Mouse (Mus musculus) lung, postnatal 0 days (tissue): ENCODE results near the gene Prkrip1. TPM values are rescaled to one million over a fixed set of nuclear protein-coding genes. Genes with fewer than 3 reads are reported as not detected.
A peak's percentile ranks its signal among the peaks of the same experiment; 100 is the strongest.

ENCODE experiments used
- ATAC-seq: fragments of 200-750 bp; cut with Nextera tagmentation; 2 replicates; pipeline ENCODE4 v1.8.0; 2017; ENCODE audit warnings: moderate library complexity
- DNase-seq: peaks from one replicate; pipeline ENCODE4 v3.0.0-alpha.2; 2016; ENCODE audit warnings: low spot score
- H3K27ac ChIP-seq: fragments of 300-500 bp; sonication (generic); 2 replicates; pipeline ENCODE4 v1.5.1; 2014; ENCODE audit warnings: antibody characterized with exemption, mild to moderate bottlenecking, low read length, mixed read lengths
- H3K27me3 ChIP-seq: fragments of 300-500 bp; sonication (generic); replicated peaks from 2 replicates; pipeline ENCODE4 v1.6.1; 2014; ENCODE audit warnings: low read length, mixed read lengths; ENCODE audit not compliant: insufficient read depth
- H3K36me3 ChIP-seq: fragments of 300-500 bp; sonication (generic); 2 replicates; pipeline ENCODE4 v1.6.1; 2014; ENCODE audit warnings: low read length, mixed read lengths; ENCODE audit not compliant: insufficient read depth
- H3K4me1 ChIP-seq: fragments of 300-500 bp; sonication (generic); 2 replicates; pipeline ENCODE4 v1.6.1; 2014; ENCODE audit warnings: antibody characterized with exemption, low read depth, low read length, mixed read lengths; ENCODE audit not compliant: insufficient read depth
- H3K4me2 ChIP-seq: fragments of 300-500 bp; sonication (generic); replicated peaks from 2 replicates; pipeline ENCODE4 v1.6.1; 2014; ENCODE audit warnings: low read depth, mild to moderate bottlenecking, low read length, moderate library complexity, mixed read lengths
- H3K4me3 ChIP-seq: fragments of 300-500 bp; sonication (generic); 2 replicates; pipeline ENCODE4 v1.5.1; 2014; ENCODE audit warnings: low read depth, low read length
- H3K9ac ChIP-seq: fragments of 300-500 bp; sonication (generic); replicated peaks from 2 replicates; pipeline ENCODE4 v1.6.1; 2014; ENCODE audit warnings: low read depth, mild to moderate bottlenecking
- H3K9me3 ChIP-seq: fragments of 300-500 bp; sonication (generic); 2 replicates; pipeline ENCODE4 v1.6.1; 2016; ENCODE audit warnings: low read length, mixed read lengths
- CTCF ChIP-seq: IDR thresholded peaks from 2 replicates; pipeline ENCODE4 v1.5.1; 2016; ENCODE audit warnings: antibody characterized with exemption, mild to moderate bottlenecking
- EP300 ChIP-seq: IDR thresholded peaks from 2 replicates; pipeline ENCODE4 v1.6.1; 2016; ENCODE audit warnings: antibody characterized with exemption, mild to moderate bottlenecking, control low read depth
- WGBS: fragments of 180-500 bp; shearing (Covaris S2); extraction: QIAGEN DNeasy Blood & Tissue Kit; methylation state at CpG from one replicate; pipeline ENCODE4 v1.1.7; 2014; 5-methylcytosine and 5-hydroxymethylcytosine counted together
- polyA plus RNA-seq: library from polyadenylated mRNA; unstranded; fragments of >200 nt; fragmentation: Nextera tagmentation; extraction: Ambion mirVana; gene quantifications from 2 replicates; pipeline ENCODE4 v1.2.1, GENCODE M21; 2015

The Prkrip1 gene
- polyA plus RNA-seq, 1 experiment from 2014 or later, result 37.7 TPM

GRCm38 (mm10) chr5:136243851-136244761 lies 45.3 kb upstream of the Prkrip1 start:
- H3K4me2 ChIP-seq, result peak overlapping the region; percentile 94
- peak overlapping the region; percentile 65 for H3K4me3 ChIP-seq
- peak overlapping the region; percentile 29 for H3K9ac ChIP-seq
- H3K27me3 ChIP-seq, result no peaks in the 10 kb centered on the region
- DNase-seq, result no peak
- H3K27ac ChIP-seq, result no peak overlapping the region
- H3K4me1 ChIP-seq, result peaks cover 7% of the 10 kb centered on the region
- no peak for TF ChIP-seq CTCF
- no peak for TF ChIP-seq EP300
- WGBS, result 2% methylated on average over 52 of the region's 67 CpGs
- H3K9me3 ChIP-seq, result no peaks in the 10 kb centered on the region
- H3K36me3 ChIP-seq, result no peaks in the 10 kb centered on the region
- ATAC-seq, result peak; percentile 59

DNA sequence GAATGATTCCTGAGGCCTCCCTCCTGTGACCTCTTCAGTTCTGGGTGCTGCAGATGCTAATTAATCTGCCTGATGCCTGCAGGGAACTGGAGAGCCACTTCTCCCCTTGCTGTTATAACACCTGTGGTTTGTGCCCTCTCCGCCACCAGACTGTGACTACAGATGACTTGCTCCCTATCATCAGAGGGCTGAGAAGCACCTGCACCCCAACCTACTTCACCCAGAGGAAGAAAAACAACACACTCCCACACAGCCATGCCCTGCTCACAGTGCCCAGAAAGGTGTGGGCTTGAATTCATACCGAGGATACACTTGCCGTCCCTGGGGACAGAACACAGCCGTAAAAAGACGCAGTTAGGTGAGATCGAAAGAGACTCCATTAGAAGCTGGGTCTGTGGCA lies 42.4 kb upstream of the Prkrip1 start:
- no peak for DNase-seq
- Histone ChIP-seq H3K4me3 (no peak overlapping the region), H3K4me2 (no peak overlapping the region), H3K27ac (no peak overlapping the region), H3K27me3 (no peaks in the 10 kb centered on the region), H3K9me3 (no peaks in the 10 kb centered on the region), H3K9ac (no peak overlapping the region), H3K36me3 (no peaks in the 10 kb centered on the region), H3K4me1 (peaks cover 7% of the 10 kb centered on the region)
- TF ChIP-seq CTCF (no peak), EP300 (no peak)
- 88% methylated on average over 6 of the region's 6 CpGs for WGBS
- ATAC-seq, result no peak

GRCm38 (mm10) chr5:136240381-136240780 lies 41.6 kb upstream of the Prkrip1 start:
- no peak overlapping the region for H3K4me3 ChIP-seq
- no peaks in the 10 kb centered on the region for H3K27me3 ChIP-seq
- H3K4me1 ChIP-seq, result peaks cover 7% of the 10 kb centered on the region
- ATAC-seq (no peak), DNase-seq (no peak)
- TF ChIP-seq EP300, result no peak
- TF ChIP-seq CTCF, result no peak
- no peaks in the 10 kb centered on the region for H3K9me3 ChIP-seq
- H3K9ac ChIP-seq, result no peak overlapping the region
- H3K36me3 ChIP-seq, result no peaks in the 10 kb centered on the region
- 57% methylated on average over 1 of the region's 1 CpGs for WGBS
- no peak overlapping the region for H3K4me2 ChIP-seq
- no peak overlapping the region for H3K27ac ChIP-seq

GRCm38 (mm10) chr5:136237607-136238006 lies 38.8 kb upstream of the Prkrip1 start:
- peak overlapping the region; percentile 23 for H3K4me3 ChIP-seq
- no peaks in the 10 kb centered on the region for H3K9me3 ChIP-seq
- ATAC-seq (no peak; the same call in 1 of the 2 replicates), DNase-seq (no peak)
- H3K4me2 ChIP-seq, result peak overlapping the region; percentile 49
- 5% methylated on average over 19 of the region's 19 CpGs for WGBS
- TF ChIP-seq CTCF, result no peak
- TF ChIP-seq EP300, result no peak
- H3K27ac ChIP-seq, result no peak overlapping the region
- H3K4me1 ChIP-seq, result no peaks in the 10 kb centered on the region; the same call in 1 of the 2 replicates
- H3K27me3 ChIP-seq, result no peaks in the 10 kb centered on the region
- no peaks in the 10 kb centered on the region for H3K36me3 ChIP-seq
- no peak overlapping the region for H3K9ac ChIP-seq

GRCm38 (mm10) chr5:136236611-136237010 lies 37.8 kb upstream of the Prkrip1 start:
- Histone ChIP-seq H3K4me1 (no peaks in the 10 kb centered on the region; the same call in 1 of the 2 replicates), H3K4me2 (no peak overlapping the region), H3K9me3 (no peaks in the 10 kb centered on the region), H3K27me3 (no peaks in the 10 kb centered on the region), H3K36me3 (no peaks in the 10 kb centered on the region), H3K4me3 (no peak overlapping the region), H3K27ac (no peak overlapping the region), H3K9ac (no peak overlapping the region)
- DNase-seq, result no peak
- 53% methylated on average over 5 of the region's 5 CpGs for whole genome bisulfite sequencing
- ATAC-seq, result no peak
- TF ChIP-seq CTCF, result no peak
- no peak for TF ChIP-seq EP300

DNA sequence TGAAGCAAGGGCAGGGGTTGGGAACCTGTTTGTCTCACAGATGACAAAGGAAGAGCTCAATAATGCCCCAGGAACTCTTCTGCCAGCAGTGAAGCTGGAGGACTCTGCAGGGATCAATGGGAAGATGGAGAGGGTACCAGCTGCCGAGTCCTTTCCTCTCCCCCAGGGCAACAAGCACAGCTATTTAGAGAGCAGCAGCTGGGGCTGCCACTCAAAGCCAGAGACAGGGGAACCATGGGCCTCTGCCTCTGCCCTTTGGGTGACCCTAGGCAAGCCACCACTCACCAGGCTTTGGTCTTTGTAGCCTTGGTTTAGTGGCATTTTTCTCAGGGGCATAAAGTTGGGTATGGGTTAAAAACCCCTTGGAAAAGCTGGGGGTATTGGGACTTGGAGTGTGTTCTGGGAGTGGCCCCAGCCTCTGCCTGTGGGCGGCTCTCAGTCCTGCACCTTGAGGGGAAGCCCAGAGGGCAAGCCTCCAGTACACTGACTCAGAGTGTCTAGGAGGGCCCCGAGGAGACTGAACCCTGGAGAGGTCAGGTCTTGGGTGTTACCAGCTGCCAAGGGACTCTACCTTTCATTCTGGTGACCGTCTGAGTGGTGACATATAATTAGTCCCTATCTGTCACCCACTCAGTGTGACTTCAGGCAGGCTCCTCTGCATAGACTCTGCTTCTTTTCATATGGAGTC lies 31.7 kb upstream of the Prkrip1 start:
- H3K9ac ChIP-seq, result no peak overlapping the region

More for the DNA sequence above, 31.7 kb upstream of the Prkrip1 start:
- no peak for TF ChIP-seq EP300
- TF ChIP-seq CTCF, result no peak
- Histone ChIP-seq H3K4me2 (no peak overlapping the region), H3K36me3 (no peaks in the 10 kb centered on the region), H3K27ac (no peak overlapping the region), H3K27me3 (no peaks in the 10 kb centered on the region), H3K9me3 (no peaks in the 10 kb centered on the region), H3K4me3 (no peak overlapping the region), H3K4me1 (no peaks in the 10 kb centered on the region)
- DNase-seq, result no peak
- no peak for ATAC-seq
- WGBS, result 62% methylated on average over 4 of the region's 4 CpGs
